Mouse (Mus musculus) stomach, embryonic 15.5 days (tissue): ENCODE data around the gene Atox1. TPM values are rescaled to one million over a fixed set of nuclear protein-coding genes. Genes with fewer than 3 reads are reported as not detected.

Source experiments
- microRNA-seq: library from miRNA; unstranded; fragments of <30 nt; microRNA quantifications from one replicate; pipeline ENCODE4, GENCODE M21; 2016
- polyA plus RNA-seq: library from polyadenylated mRNA; unstranded; fragments of >200 nt; fragmentation: Nextera tagmentation; extraction: Ambion mirVana; gene quantifications from 2 replicates; pipeline ENCODE4 v1.2.1, GENCODE M21; 2015

Atox1 gene
- polyA plus RNA-seq, 1 experiment from 2014 or later: 385 TPM

Small RNA genes lying within 50 kb of the gene (microRNA-seq; reads per million reads assigned to microRNA genes)
- gene Mir7652: not detected

Other genes with a start within 250 kb of the Atox1 start
- gene Fat2, start 124.7 kb downstream of the Atox1 start, polyA plus RNA-seq: 0.62 and 0.69 TPM in 2 replicates
- gene Sparc, start 38.1 kb downstream of the Atox1 start, polyA plus RNA-seq: 1,683 and 1,927 TPM in 2 replicates
- gene G3bp1, start 8.4 kb upstream of the Atox1 start, polyA plus RNA-seq: 145 and 163 TPM in 2 replicates
- gene Glra1, start 147.0 kb upstream of the Atox1 start, polyA plus RNA-seq: not detected in 2 replicates